Mouse (Mus musculus): Measurements from ENCODE around the gene Cacnb4. TPM values are rescaled to one million over a fixed set of nuclear protein-coding genes. Genes with fewer than 3 reads are reported as not detected.

The Cacnb4 gene
- total and polyA plus RNA-seq, 3 experiments, result not detected

DNA sequence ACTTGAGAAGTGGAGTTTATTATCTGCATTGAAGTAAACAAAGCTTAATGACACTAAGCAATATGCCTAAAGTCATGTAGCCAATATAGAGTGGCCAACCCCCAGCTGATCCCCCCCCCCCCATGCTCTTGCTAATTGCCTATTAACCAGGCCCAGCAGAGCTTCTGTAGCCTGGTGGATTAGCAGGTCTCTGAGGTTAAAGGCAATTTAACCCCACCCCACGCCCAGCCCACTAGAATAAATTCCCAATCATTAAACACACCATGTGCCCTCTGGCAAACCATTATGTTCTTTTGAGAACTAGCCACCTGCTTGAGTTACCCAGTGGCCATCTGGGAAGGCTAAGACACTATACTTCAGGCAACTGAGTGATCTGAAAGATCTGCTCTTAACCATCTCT lies 186.8 kb downstream of the Cacnb4 start:
- Histone ChIP-seq H3K9ac (ENCODE audit: control insufficient read depth, low read depth, low read length, poor library complexity, severe bottlenecking) (no peak overlapping the region), H3K36me3 (ENCODE audit: control insufficient read depth in 1 of 2, insufficient read depth in 2 of 2, low read length in 2 of 2) (no peaks in the 10 kb centered on the region), H3K4me3 (ENCODE audit: control insufficient read depth in 1 of 2, insufficient read depth in 1 of 2, low read depth in 2 of 2, low read length in 2 of 2) (no peak overlapping the region), H3K79me2 (ENCODE audit: control insufficient read depth, insufficient read depth, low read length, poor library complexity) (no peaks in the 10 kb centered on the region), H3K4me1 (ENCODE audit: control insufficient read depth in 1 of 2, insufficient read depth in 2 of 2, low read length in 2 of 2) (no peaks in the 10 kb centered on the region), H3K27ac (ENCODE audit: control insufficient read depth, low read depth, low read length) (no peak overlapping the region), H3K27me3 (ENCODE audit: control insufficient read depth in 1 of 2, insufficient read depth in 2 of 2, low read length in 2 of 2) (no peaks in the 10 kb centered on the region), H3K9me3 (replicated peaks; ENCODE audit: insufficient read depth, low read length) (no peaks in the 10 kb centered on the region)
- DNase-seq (ENCODE audit: low read depth, low spot score), result no peak
- TF ChIP-seq HCFC1 (IDR thresholded peaks at IDR 0.05; ENCODE audit: low read depth, low read length) (no peak), TAL1 (IDR thresholded peaks at IDR 0.05; ENCODE audit: low read length) (no peak), ZKSCAN1 (IDR thresholded peaks at IDR 0.05; ENCODE audit: low read depth, low read length) (no peak), KAT2A (conservative IDR thresholded peaks at IDR 0.05; ENCODE audit: low read depth, low read length) (no peak), NELFE (IDR thresholded peaks at IDR 0.05; ENCODE audit: low read depth, low read length) (no peak), TCF12 (IDR thresholded peaks at IDR 0.05; ENCODE audit: low read depth, low read length) (no peak), ETS1 (IDR thresholded peaks at IDR 0.05; ENCODE audit: low read depth, low read length) (no peak), MYC (IDR thresholded peaks at IDR 0.05; ENCODE audit: low read depth, low read length) (no peak), NRF1 (IDR thresholded peaks at IDR 0.05; ENCODE audit: insufficient read depth, low read depth, low read length, poor library complexity, severe bottlenecking) (no peak), UBTF (IDR thresholded peaks at IDR 0.05; ENCODE audit: borderline replicate concordance, insufficient read depth, low read depth, low read length) (no peak), JUND (IDR thresholded peaks at IDR 0.05; ENCODE audit: low read depth, low read length) (no peak), CHD2 (IDR thresholded peaks at IDR 0.05; ENCODE audit: low read length) (no peak), GATA1 (IDR thresholded peaks at IDR 0.05; ENCODE audit: low read depth, low read length) (no peak), MXI1 (IDR thresholded peaks at IDR 0.05; ENCODE audit: low read depth, low read length) (no peak), RAD21 (IDR thresholded peaks at IDR 0.05; ENCODE audit: low read depth, low read length) (no peak), ZNF384 (IDR thresholded peaks at IDR 0.05; ENCODE audit: low read depth, low read length) (no peak)

DNA sequence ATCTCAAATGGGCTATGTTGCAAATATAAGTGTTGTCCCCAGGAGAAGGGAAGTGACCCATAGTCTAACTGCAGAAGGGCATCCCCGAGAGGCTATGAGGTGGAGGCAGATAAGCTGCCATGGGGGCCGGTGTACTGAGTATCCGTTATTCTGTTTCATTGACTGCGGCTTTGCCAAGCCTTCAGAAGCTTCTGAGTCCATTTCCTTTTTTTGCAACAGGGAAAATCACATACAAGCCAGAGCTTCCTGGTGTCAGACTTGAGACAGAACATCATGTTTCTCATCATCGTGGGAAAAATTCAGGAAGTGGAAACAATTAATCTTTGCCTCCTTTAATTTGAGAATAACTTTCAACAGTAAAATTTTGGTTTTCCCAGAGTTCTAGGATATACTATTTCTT lies 193.1 kb downstream of the Cacnb4 start:
- Histone ChIP-seq H3K9ac (ENCODE audit: control insufficient read depth, low read depth, low read length, poor library complexity, severe bottlenecking) (no peak overlapping the region), H3K4me3 (ENCODE audit: control insufficient read depth in 1 of 2, insufficient read depth in 1 of 2, low read depth in 2 of 2, low read length in 2 of 2) (no peak overlapping the region), H3K36me3 (ENCODE audit: control insufficient read depth in 1 of 2, insufficient read depth in 2 of 2, low read length in 2 of 2) (no peaks in the 10 kb centered on the region), H3K79me2 (ENCODE audit: control insufficient read depth, insufficient read depth, low read length, poor library complexity) (no peaks in the 10 kb centered on the region), H3K27me3 (ENCODE audit: control insufficient read depth in 1 of 2, insufficient read depth in 2 of 2, low read length in 2 of 2) (no peaks in the 10 kb centered on the region), H3K27ac (ENCODE audit: control insufficient read depth, low read depth, low read length) (no peak overlapping the region), H3K4me1 (ENCODE audit: control insufficient read depth in 1 of 2, insufficient read depth in 2 of 2, low read length in 2 of 2) (no peaks in the 10 kb centered on the region), H3K9me3 (replicated peaks; ENCODE audit: insufficient read depth, low read length) (no peaks in the 10 kb centered on the region)
- DNase-seq (ENCODE audit: low read depth, low spot score), result no peak
- no peak for TF ChIP-seq MAX (IDR thresholded peaks at IDR 0.05; ENCODE audit: low read length)
- no peak for TF ChIP-seq CHD2 (IDR thresholded peaks at IDR 0.05; ENCODE audit: low read length)
- no peak for TF ChIP-seq POLR2AphosphoS2 (IDR thresholded peaks at IDR 0.05; ENCODE audit: low read length)
- no peak for TF ChIP-seq ELF1 (IDR thresholded peaks at IDR 0.05; ENCODE audit: low read depth, low read length)
- no peak for TF ChIP-seq CTCF (IDR thresholded peaks at IDR 0.05 in 2 of 3, conservative IDR thresholded peaks at IDR 0.05 in 1 of 3; ENCODE audit: control insufficient read depth in 1 of 3, insufficient read depth in 1 of 3, low read depth in 2 of 3, low read length in 3 of 3, poor library complexity in 1 of 3, severe bottlenecking in 1 of 3)
- no peak for TF ChIP-seq TAL1 (IDR thresholded peaks at IDR 0.05; ENCODE audit: low read length)
- TF ChIP-seq SIN3A (IDR thresholded peaks at IDR 0.05; ENCODE audit: low read length), result no peak
- no peak for TF ChIP-seq POLR2AphosphoS5 (IDR thresholded peaks at IDR 0.05; ENCODE audit: borderline replicate concordance, low read depth, low read length)
- no peak for TF ChIP-seq RCOR1 (IDR thresholded peaks at IDR 0.05; ENCODE audit: low read depth, low read length)
- no peak for TF ChIP-seq NRF1 (IDR thresholded peaks at IDR 0.05; ENCODE audit: insufficient read depth, low read depth, low read length, poor library complexity, severe bottlenecking)
- TF ChIP-seq NELFE (IDR thresholded peaks at IDR 0.05; ENCODE audit: low read depth, low read length), result no peak
- no peak for TF ChIP-seq ZMIZ1 (IDR thresholded peaks at IDR 0.05; ENCODE audit: low read depth, low read length)
- TF ChIP-seq BHLHE40 (IDR thresholded peaks at IDR 0.05; ENCODE audit: borderline replicate concordance, low read depth, low read length), result no peak
- TF ChIP-seq MYB (IDR thresholded peaks at IDR 0.05; ENCODE audit: low read depth, low read length), result no peak
- no peak for TF ChIP-seq MAFK (IDR thresholded peaks at IDR 0.05; ENCODE audit: borderline replicate concordance, low read depth, low read length)
- TF ChIP-seq ETS1 (IDR thresholded peaks at IDR 0.05; ENCODE audit: low read depth, low read length), result no peak
- no peak for TF ChIP-seq MAZ (IDR thresholded peaks at IDR 0.05; ENCODE audit: low read depth, low read length)
- no peak for TF ChIP-seq E2F4 (IDR thresholded peaks at IDR 0.05; ENCODE audit: borderline replicate concordance, low read depth, low read length)
- TF ChIP-seq ZKSCAN1 (IDR thresholded peaks at IDR 0.05; ENCODE audit: low read depth, low read length), result no peak

Data from MEL (cell line).